Mouse (Mus musculus): ENCODE measurements around the gene Itga9. TPM values are rescaled to one million over a fixed set of nuclear protein-coding genes. Genes with fewer than 3 reads are reported as not detected.
A peak's percentile ranks its signal among the peaks of the same experiment; 100 is the strongest.

Itga9 gene
- total and polyA plus RNA-seq, 2 experiments from 2014 or later = 10.7 to 61.5 TPM

DNA sequence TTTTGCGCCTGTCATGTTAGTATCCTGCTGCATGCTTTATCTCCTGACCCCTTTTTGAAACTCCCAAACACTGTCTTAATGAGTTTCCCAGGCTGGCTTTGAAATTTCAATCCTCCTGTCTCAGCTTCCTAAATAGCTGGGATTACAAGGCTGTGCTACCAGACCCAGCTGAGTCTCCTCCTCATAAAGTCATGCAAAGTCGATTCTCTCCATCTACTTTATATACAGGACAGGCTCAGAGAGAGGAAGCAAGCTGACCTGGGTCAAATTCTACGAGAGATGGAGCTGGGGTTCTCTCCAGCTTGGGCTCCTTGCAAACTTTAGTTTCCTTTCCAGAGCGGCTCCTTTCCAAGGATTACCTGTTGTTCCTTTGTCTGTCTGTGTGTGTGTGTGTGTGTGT is 153.0 kb downstream of the Itga9 start:
- no peaks in the 10 kb centered on the region for H3K27me3 ChIP-seq (ENCODE audit: control insufficient read depth, insufficient read depth, low read length)
- H3K4me1 ChIP-seq (ENCODE audit: control insufficient read depth, insufficient read depth) = peaks cover 21% of the 10 kb centered on the region
- WGBS = 55% methylated on average over 4 of the region's 4 CpGs
- TF ChIP-seq CTCF (IDR thresholded peaks at IDR 0.05; ENCODE audit: low read depth) = no peak
- ATAC-seq (ENCODE audit: insufficient read depth, low read depth) (no peak), DNase-seq (ENCODE audit: low spot score) (no peak)
- H3K4me3 ChIP-seq (ENCODE audit: low read depth, low read length) = no peak overlapping the region
- H3K4me2 ChIP-seq (ENCODE audit: low read depth, low read length) = no peak overlapping the region
- no peak overlapping the region for H3K27ac ChIP-seq (ENCODE audit: low read depth)
- H3K9me3 ChIP-seq (replicated peaks; ENCODE audit: control insufficient read depth, low read length) = no peaks in the 10 kb centered on the region; the same call in 1 of the 2 replicates
- no peaks in the 10 kb centered on the region for H3K36me3 ChIP-seq (replicated peaks; ENCODE audit: control insufficient read depth, insufficient read depth, low read length)
- no peak overlapping the region for H3K9ac ChIP-seq (replicated peaks; ENCODE audit: low read depth, low read length)

DNA sequence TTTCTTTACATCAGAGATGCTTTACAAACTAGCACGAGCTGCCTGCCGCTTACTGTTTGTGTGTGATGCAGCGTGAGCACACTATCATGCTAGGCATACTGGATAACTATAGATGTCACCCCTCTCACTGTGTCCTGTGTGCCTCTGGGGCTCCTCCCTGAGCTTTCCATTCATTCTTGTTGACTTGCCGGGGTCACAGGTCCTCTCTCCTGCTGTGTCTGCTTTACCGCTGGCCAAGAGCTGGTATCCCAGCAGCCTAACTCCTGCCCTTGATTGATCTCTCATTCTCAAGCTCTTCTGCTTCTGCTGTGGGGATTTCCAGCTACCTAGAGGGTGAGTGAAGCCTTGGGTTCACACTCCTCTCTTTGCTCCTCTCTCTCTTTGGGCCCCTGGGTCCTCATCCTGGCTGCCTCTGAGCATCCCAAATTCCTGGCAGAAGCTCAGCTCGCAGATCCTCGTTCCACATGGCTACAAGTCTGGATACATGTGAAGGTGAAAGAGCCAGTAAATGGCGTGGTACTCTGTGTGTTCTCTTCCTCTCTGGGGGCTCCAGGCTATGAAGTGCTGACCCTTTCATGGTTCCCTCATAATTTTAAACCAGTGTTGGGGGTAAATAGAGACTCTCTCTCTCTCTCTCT is 155.6 kb downstream of the Itga9 start:
- DNase-seq (ENCODE audit: low spot score) (no peak), ATAC-seq (ENCODE audit: insufficient read depth, low read depth) (no peak)
- H3K4me2 ChIP-seq (ENCODE audit: low read depth, low read length) = no peak overlapping the region
- TF ChIP-seq EP300 (IDR thresholded peaks at IDR 0.05; ENCODE audit: low read depth) (no peak), CTCF (IDR thresholded peaks at IDR 0.05; ENCODE audit: low read depth) (no peak)
- H3K27me3 ChIP-seq (ENCODE audit: control insufficient read depth, insufficient read depth, low read length) = no peaks in the 10 kb centered on the region
- no peaks in the 10 kb centered on the region for H3K36me3 ChIP-seq (replicated peaks; ENCODE audit: control insufficient read depth, insufficient read depth, low read length)
- no peak overlapping the region for H3K27ac ChIP-seq (ENCODE audit: low read depth)
- H3K4me1 ChIP-seq (ENCODE audit: control insufficient read depth, insufficient read depth) = peaks cover 21% of the 10 kb centered on the region
- no peaks in the 10 kb centered on the region; the same call in 1 of the 2 replicates for H3K9me3 ChIP-seq (replicated peaks; ENCODE audit: control insufficient read depth, low read length)
- WGBS = 64% methylated on average over 8 of the region's 8 CpGs
- H3K4me3 ChIP-seq (ENCODE audit: low read depth, low read length) = no peak overlapping the region
- H3K9ac ChIP-seq (replicated peaks; ENCODE audit: low read depth, low read length) = no peak overlapping the region

GRCm38 (mm10) chr9:118762759-118763158 is 156.3 kb downstream of the Itga9 start:
- Histone ChIP-seq H3K4me2 (ENCODE audit: low read depth, low read length) (no peak overlapping the region), H3K4me3 (ENCODE audit: low read depth, low read length) (no peak overlapping the region), H3K27ac (ENCODE audit: low read depth) (peak overlapping the region; percentile 33; the same call in 1 of the 2 replicates), H3K36me3 (replicated peaks; ENCODE audit: control insufficient read depth, insufficient read depth, low read length) (no peaks in the 10 kb centered on the region), H3K27me3 (ENCODE audit: control insufficient read depth, insufficient read depth, low read length) (no peaks in the 10 kb centered on the region), H3K4me1 (ENCODE audit: control insufficient read depth, insufficient read depth) (peaks cover 21% of the 10 kb centered on the region), H3K9me3 (replicated peaks; ENCODE audit: control insufficient read depth, low read length) (no peaks in the 10 kb centered on the region; the same call in 1 of the 2 replicates), H3K9ac (replicated peaks; ENCODE audit: low read depth, low read length) (no peak overlapping the region)
- no peak for TF ChIP-seq CTCF (IDR thresholded peaks at IDR 0.05; ENCODE audit: low read depth)
- peak; percentile 76; the same call in 1 of the 2 replicates for ATAC-seq (ENCODE audit: insufficient read depth, low read depth)
- WGBS = 23% methylated on average over 7 of the region's 7 CpGs
- peak; percentile 62 for DNase-seq (ENCODE audit: low spot score)

DNA sequence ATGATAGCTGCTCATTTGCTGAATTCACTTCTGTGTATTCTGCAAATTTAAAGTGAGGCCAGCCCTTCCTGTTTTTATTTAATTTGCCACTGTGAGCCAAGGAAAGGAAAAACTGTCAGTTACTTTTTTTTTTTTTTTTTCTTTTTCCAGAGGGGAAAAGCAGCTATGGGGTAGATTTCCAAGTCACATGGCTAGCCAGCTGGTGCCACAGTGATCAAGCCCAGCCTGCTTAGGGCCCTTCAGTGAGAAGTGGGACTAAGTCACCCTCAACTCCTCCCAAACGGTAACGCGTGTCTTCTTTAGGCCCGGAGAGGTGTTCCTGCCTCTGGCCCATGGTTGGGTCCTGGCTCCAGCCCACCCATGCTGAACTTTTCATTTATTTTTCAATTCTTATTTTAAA is 156.7 kb downstream of the Itga9 start:
- H3K4me3 ChIP-seq (ENCODE audit: low read depth, low read length) = no peak overlapping the region
- H3K36me3 ChIP-seq (replicated peaks; ENCODE audit: control insufficient read depth, insufficient read depth, low read length) = no peaks in the 10 kb centered on the region
- DNase-seq (ENCODE audit: low spot score) (no peak), ATAC-seq (ENCODE audit: insufficient read depth, low read depth) (no peak)
- H3K9me3 ChIP-seq (replicated peaks; ENCODE audit: control insufficient read depth, low read length) = no peaks in the 10 kb centered on the region; the same call in 1 of the 2 replicates
- 80% methylated on average over 4 of the region's 4 CpGs for WGBS
- H3K4me2 ChIP-seq (ENCODE audit: low read depth, low read length) = no peak overlapping the region
- H3K4me1 ChIP-seq (ENCODE audit: control insufficient read depth, insufficient read depth) = peaks cover 21% of the 10 kb centered on the region
- no peaks in the 10 kb centered on the region for H3K27me3 ChIP-seq (ENCODE audit: control insufficient read depth, insufficient read depth, low read length)
- 0 out of 2 replicates have a peak overlapping the region, but pooled peaks have one; percentile 33 for H3K27ac ChIP-seq (ENCODE audit: low read depth)
- no peak overlapping the region for H3K9ac ChIP-seq (replicated peaks; ENCODE audit: low read depth, low read length)
- no peak for TF ChIP-seq CTCF (IDR thresholded peaks at IDR 0.05; ENCODE audit: low read depth)
- no peak for TF ChIP-seq EP300 (IDR thresholded peaks at IDR 0.05; ENCODE audit: low read depth)

- WGBS = 87% methylated on average over 3 of the region's 3 CpGs
- no peak for TF ChIP-seq EP300 (IDR thresholded peaks at IDR 0.05; ENCODE audit: low read depth)
- no peak for TF ChIP-seq CTCF (IDR thresholded peaks at IDR 0.05; ENCODE audit: low read depth)
- H3K4me2 ChIP-seq (ENCODE audit: low read depth, low read length) = no peak overlapping the region
- H3K4me3 ChIP-seq (ENCODE audit: low read depth, low read length) = no peak overlapping the region
- ATAC-seq (ENCODE audit: insufficient read depth, low read depth) (no peak), DNase-seq (ENCODE audit: low spot score) (no peak)
- H3K9ac ChIP-seq (replicated peaks; ENCODE audit: low read depth, low read length) = no peak overlapping the region
- peaks cover 21% of the 10 kb centered on the region for H3K4me1 ChIP-seq (ENCODE audit: control insufficient read depth, insufficient read depth)
- H3K27me3 ChIP-seq (ENCODE audit: control insufficient read depth, insufficient read depth, low read length) = no peaks in the 10 kb centered on the region
- no peaks in the 10 kb centered on the region for H3K36me3 ChIP-seq (replicated peaks; ENCODE audit: control insufficient read depth, insufficient read depth, low read length)
- H3K9me3 ChIP-seq (replicated peaks; ENCODE audit: control insufficient read depth, low read length) = no peaks in the 10 kb centered on the region; the same call in 1 of the 2 replicates
- H3K27ac ChIP-seq (ENCODE audit: low read depth) = no peak overlapping the region
These were observed 157.2 kb downstream of the Itga9 start for GRCm38 (mm10) chr9:118763646-118764045.

- no peak overlapping the region for H3K4me2 ChIP-seq (ENCODE audit: low read depth, low read length)
- peaks cover 21% of the 10 kb centered on the region for H3K4me1 ChIP-seq (ENCODE audit: control insufficient read depth, insufficient read depth)
- no peaks in the 10 kb centered on the region for H3K36me3 ChIP-seq (replicated peaks; ENCODE audit: control insufficient read depth, insufficient read depth, low read length)
- H3K4me3 ChIP-seq (ENCODE audit: low read depth, low read length) = no peak overlapping the region
- H3K9ac ChIP-seq (replicated peaks; ENCODE audit: low read depth, low read length) = no peak overlapping the region
- H3K27ac ChIP-seq (ENCODE audit: low read depth) = no peak overlapping the region
- TF ChIP-seq EP300 (IDR thresholded peaks at IDR 0.05; ENCODE audit: low read depth) = no peak
- no peak for TF ChIP-seq CTCF (IDR thresholded peaks at IDR 0.05; ENCODE audit: low read depth)
- no peak for ATAC-seq (ENCODE audit: insufficient read depth, low read depth)
- H3K27me3 ChIP-seq (ENCODE audit: control insufficient read depth, insufficient read depth, low read length) = no peaks in the 10 kb centered on the region
- no peaks in the 10 kb centered on the region; the same call in 1 of the 2 replicates for H3K9me3 ChIP-seq (replicated peaks; ENCODE audit: control insufficient read depth, low read length)
- DNase-seq (ENCODE audit: low spot score) = no peak
These were observed 158.6 kb downstream of the Itga9 start for GRCm38 (mm10) chr9:118765059-118765458.

Measured in heart, postnatal 0 days (tissue).